Mouse (Mus musculus): Measurements from ENCODE around the gene Gpr162. TPM values are rescaled to one million over a fixed set of nuclear protein-coding genes. Genes with fewer than 3 reads are reported as not detected.
"Not testable (repeated sequence)": the region's sequence is repeated elsewhere in the genome, so short reads cannot be mapped to it uniquely, and the experiment has no call there.

Gpr162 gene
- polyA plus RNA-seq, 1 experiment from 2014 or later, result 14.2 TPM

GRCm38 (mm10) chr6:124901851-124902250 is 38.1 kb upstream of the Gpr162 start:
- Histone ChIP-seq H3K4me2 (ENCODE audit: low read depth, low read length) (no peak overlapping the region), H3K4me3 (ENCODE audit: low read depth, low read length) (no peak overlapping the region), H3K27ac (ENCODE audit: low read depth, low read length) (no peak overlapping the region), H3K4me1 (ENCODE audit: control insufficient read depth, insufficient read depth, low read length) (peaks cover 14% of the 10 kb centered on the region; the same call in 1 of the 2 replicates), H3K36me3 (ENCODE audit: control insufficient read depth, insufficient read depth, low read length) (no peaks in the 10 kb centered on the region), H3K9ac (replicated peaks; ENCODE audit: low read depth, low read length) (no peak overlapping the region), H3K9me3 (ENCODE audit: control insufficient read depth, low read length) (no peaks in the 10 kb centered on the region), H3K27me3 (ENCODE audit: control insufficient read depth, insufficient read depth, low read length) (no peaks in the 10 kb centered on the region)
- ATAC-seq (ENCODE audit: low read depth), result no peak

- Histone ChIP-seq H3K27ac (ENCODE audit: low read depth, low read length) (no peak overlapping the region), H3K9ac (replicated peaks; ENCODE audit: low read depth, low read length) (no peak overlapping the region), H3K4me1 (ENCODE audit: control insufficient read depth, insufficient read depth, low read length) (peaks cover 14% of the 10 kb centered on the region; the same call in 1 of the 2 replicates), H3K27me3 (ENCODE audit: control insufficient read depth, insufficient read depth, low read length) (no peaks in the 10 kb centered on the region), H3K4me3 (ENCODE audit: low read depth, low read length) (no peak overlapping the region), H3K36me3 (ENCODE audit: control insufficient read depth, insufficient read depth, low read length) (no peaks in the 10 kb centered on the region), H3K4me2 (ENCODE audit: low read depth, low read length) (no peak overlapping the region), H3K9me3 (ENCODE audit: control insufficient read depth, low read length) (no peaks in the 10 kb centered on the region)
- ATAC-seq (ENCODE audit: low read depth), result no peak
- WGBS, result 64% methylated on average over 10 of the region's 10 CpGs
Measured at GRCm38 (mm10) chr6:124900801-124901480, 37.2 kb upstream of the Gpr162 start.

- Histone ChIP-seq H3K9ac (replicated peaks; ENCODE audit: low read depth, low read length) (no peak overlapping the region), H3K27ac (ENCODE audit: low read depth, low read length) (no peak overlapping the region), H3K9me3 (ENCODE audit: control insufficient read depth, low read length) (no peaks in the 10 kb centered on the region), H3K4me2 (ENCODE audit: low read depth, low read length) (no peak overlapping the region), H3K36me3 (ENCODE audit: control insufficient read depth, insufficient read depth, low read length) (no peaks in the 10 kb centered on the region), H3K27me3 (ENCODE audit: control insufficient read depth, insufficient read depth, low read length) (no peaks in the 10 kb centered on the region), H3K4me1 (ENCODE audit: control insufficient read depth, insufficient read depth, low read length) (peaks cover 11% of the 10 kb centered on the region; the same call in 1 of the 2 replicates), H3K4me3 (ENCODE audit: low read depth, low read length) (no peak overlapping the region)
- 49% methylated on average over 8 of the region's 8 CpGs for WGBS
- no peak for ATAC-seq (ENCODE audit: low read depth)
Measured at GRCm38 (mm10) chr6:124900056-124900800, 36.4 kb upstream of the Gpr162 start.

- 53% methylated on average over 3 of the region's 3 CpGs for WGBS
- Histone ChIP-seq H3K4me2 (ENCODE audit: low read depth, low read length) (no peak overlapping the region), H3K4me1 (ENCODE audit: control insufficient read depth, insufficient read depth, low read length) (peaks cover 3% of the 10 kb centered on the region; the same call in 1 of the 2 replicates), H3K36me3 (ENCODE audit: control insufficient read depth, insufficient read depth, low read length) (no peaks in the 10 kb centered on the region), H3K27ac (ENCODE audit: low read depth, low read length) (no peak overlapping the region), H3K9me3 (ENCODE audit: control insufficient read depth, low read length) (no peaks in the 10 kb centered on the region), H3K4me3 (ENCODE audit: low read depth, low read length) (no peak overlapping the region), H3K9ac (replicated peaks; ENCODE audit: low read depth, low read length) (no peak overlapping the region), H3K27me3 (ENCODE audit: control insufficient read depth, insufficient read depth, low read length) (no peaks in the 10 kb centered on the region)
- no peak for ATAC-seq (ENCODE audit: low read depth)
Measured at GRCm38 (mm10) chr6:124898359-124898758, 34.6 kb upstream of the Gpr162 start.

- WGBS, result 94% methylated on average over 2 of the region's 2 CpGs
- not testable (repeated sequence) for H3K36me3 ChIP-seq (ENCODE audit: control insufficient read depth, insufficient read depth, low read length); H3K4me1 ChIP-seq (ENCODE audit: control insufficient read depth, insufficient read depth, low read length); ATAC-seq (ENCODE audit: low read depth); H3K4me3 ChIP-seq (ENCODE audit: low read depth, low read length); H3K27ac ChIP-seq (ENCODE audit: low read depth, low read length); H3K9me3 ChIP-seq (ENCODE audit: control insufficient read depth, low read length); H3K4me2 ChIP-seq (ENCODE audit: low read depth, low read length); H3K9ac ChIP-seq (replicated peaks; ENCODE audit: low read depth, low read length); H3K27me3 ChIP-seq (ENCODE audit: control insufficient read depth, insufficient read depth, low read length)
Measured at GRCm38 (mm10) chr6:124894113-124894512, 30.3 kb upstream of the Gpr162 start.

- Histone ChIP-seq H3K36me3 (ENCODE audit: control insufficient read depth, insufficient read depth, low read length) (no peaks in the 10 kb centered on the region), H3K27me3 (ENCODE audit: control insufficient read depth, insufficient read depth, low read length) (no peaks in the 10 kb centered on the region), H3K27ac (ENCODE audit: low read depth, low read length) (no peak overlapping the region), H3K9ac (replicated peaks; ENCODE audit: low read depth, low read length) (no peak overlapping the region), H3K9me3 (ENCODE audit: control insufficient read depth, low read length) (no peaks in the 10 kb centered on the region), H3K4me1 (ENCODE audit: control insufficient read depth, insufficient read depth, low read length) (no peaks in the 10 kb centered on the region), H3K4me2 (ENCODE audit: low read depth, low read length) (no peak overlapping the region), H3K4me3 (ENCODE audit: low read depth, low read length) (no peak overlapping the region)
- 43% methylated on average over 6 of the region's 6 CpGs for WGBS
- no peak for ATAC-seq (ENCODE audit: low read depth)
Measured at GRCm38 (mm10) chr6:124890997-124891396, 27.2 kb upstream of the Gpr162 start.

- Histone ChIP-seq H3K9me3 (ENCODE audit: control insufficient read depth, low read length) (no peaks in the 10 kb centered on the region), H3K27ac (ENCODE audit: low read depth, low read length) (no peak overlapping the region), H3K27me3 (ENCODE audit: control insufficient read depth, insufficient read depth, low read length) (no peaks in the 10 kb centered on the region), H3K9ac (replicated peaks; ENCODE audit: low read depth, low read length) (no peak overlapping the region), H3K36me3 (ENCODE audit: control insufficient read depth, insufficient read depth, low read length) (no peaks in the 10 kb centered on the region), H3K4me2 (ENCODE audit: low read depth, low read length) (no peak overlapping the region), H3K4me1 (ENCODE audit: control insufficient read depth, insufficient read depth, low read length) (no peaks in the 10 kb centered on the region), H3K4me3 (ENCODE audit: low read depth, low read length) (no peak overlapping the region)
- ATAC-seq (ENCODE audit: low read depth), result no peak
- WGBS, result 86% methylated on average over 6 of the region's 6 CpGs
Measured at GRCm38 (mm10) chr6:124888555-124889125, 24.9 kb upstream of the Gpr162 start.

GRCm38 (mm10) chr6:124887986-124888385 is 24.2 kb upstream of the Gpr162 start, which contains the start of gene Cd4:
Cd4 (minus strand) TSS chr6:124888221.
- Histone ChIP-seq H3K4me1 (ENCODE audit: control insufficient read depth, insufficient read depth, low read length) (no peaks in the 10 kb centered on the region), H3K36me3 (ENCODE audit: control insufficient read depth, insufficient read depth, low read length) (no peaks in the 10 kb centered on the region), H3K9me3 (ENCODE audit: control insufficient read depth, low read length) (no peaks in the 10 kb centered on the region), H3K4me2 (ENCODE audit: low read depth, low read length) (no peak within 1 kb of the TSS), H3K9ac (replicated peaks; ENCODE audit: low read depth, low read length) (no peak within 1 kb of the TSS), H3K27me3 (ENCODE audit: control insufficient read depth, insufficient read depth, low read length) (no peaks in the 10 kb centered on the region), H3K27ac (ENCODE audit: low read depth, low read length) (no peak within 1 kb of the TSS), H3K4me3 (ENCODE audit: low read depth, low read length) (no peak within 1 kb of the TSS)
- WGBS, result 89% methylated on average over 9 of the region's 9 CpGs
- no peak for ATAC-seq (ENCODE audit: low read depth)

GRCm38 (mm10) chr6:124885956-124886381 is 22.2 kb upstream of the Gpr162 start:
- no peak overlapping the region for H3K4me2 ChIP-seq (ENCODE audit: low read depth, low read length)
- 97% methylated on average over 8 of the region's 8 CpGs for WGBS

More at GRCm38 (mm10) chr6:124885956-124886381, 22.2 kb upstream of the Gpr162 start:
- Histone ChIP-seq H3K36me3 (ENCODE audit: control insufficient read depth, insufficient read depth, low read length) (no peaks in the 10 kb centered on the region), H3K4me3 (ENCODE audit: low read depth, low read length) (no peak overlapping the region), H3K27ac (ENCODE audit: low read depth, low read length) (no peak overlapping the region), H3K27me3 (ENCODE audit: control insufficient read depth, insufficient read depth, low read length) (no peaks in the 10 kb centered on the region), H3K4me1 (ENCODE audit: control insufficient read depth, insufficient read depth, low read length) (no peaks in the 10 kb centered on the region), H3K9me3 (ENCODE audit: control insufficient read depth, low read length) (no peaks in the 10 kb centered on the region), H3K9ac (replicated peaks; ENCODE audit: low read depth, low read length) (no peak overlapping the region)
- ATAC-seq (ENCODE audit: low read depth), result no peak
